Mouse (Mus musculus) liver, postnatal 0 days (tissue): Measurements from ENCODE around the gene Olfr610. TPM values are rescaled to one million over a fixed set of nuclear protein-coding genes. Genes with fewer than 3 reads are reported as not detected.

Experiments used
- ATAC-seq: fragments of 200-750 bp; cut with Nextera tagmentation; 2 replicates; pipeline ENCODE4 v1.8.0; 2017; ENCODE audit warnings: mild to moderate bottlenecking, moderate library complexity
- DNase-seq: peaks from one replicate; pipeline ENCODE4 v3.0.0-alpha.2; 2016
- H3K27ac ChIP-seq: fragments of 300-500 bp; sonication (generic); 2 replicates; pipeline ENCODE4 v1.5.1; 2014; ENCODE audit warnings: antibody characterized with exemption, moderate library complexity, mild to moderate bottlenecking, low read depth
- H3K27me3 ChIP-seq: fragments of 300-500 bp; sonication (generic); 2 replicates; pipeline ENCODE4 v1.6.1; 2014; ENCODE audit warnings: low read length, control low read depth, mixed read lengths; ENCODE audit not compliant: insufficient read depth
- H3K36me3 ChIP-seq: fragments of 300-500 bp; sonication (generic); replicated peaks from 2 replicates; pipeline ENCODE4 v1.6.1; 2014; ENCODE audit warnings: mild to moderate bottlenecking, control low read depth, low read length, moderate library complexity, mixed read lengths; ENCODE audit not compliant: insufficient read depth
- H3K4me1 ChIP-seq: fragments of 300-500 bp; sonication (generic); 2 replicates; pipeline ENCODE4 v1.6.1; 2014; ENCODE audit warnings: antibody characterized with exemption, mild to moderate bottlenecking, control low read depth; ENCODE audit not compliant: insufficient read depth
- H3K4me2 ChIP-seq: fragments of 300-500 bp; sonication (generic); 2 replicates; pipeline ENCODE4 v1.6.1; 2014; ENCODE audit warnings: low read depth, mild to moderate bottlenecking, low read length, moderate library complexity, mixed read lengths
- H3K4me3 ChIP-seq: fragments of 300-500 bp; sonication (generic); 2 replicates; pipeline ENCODE4 v1.5.1; 2014; ENCODE audit warnings: low read depth, low read length
- H3K9ac ChIP-seq: fragments of 300-500 bp; sonication (generic); replicated peaks from 2 replicates; pipeline ENCODE4 v1.6.1; 2014; ENCODE audit warnings: mild to moderate bottlenecking, moderate library complexity
- H3K9me3 ChIP-seq: fragments of 300-500 bp; sonication (generic); 2 replicates; pipeline ENCODE4 v1.6.1; 2016; ENCODE audit warnings: mild to moderate bottlenecking, control low read depth, low read length, mixed read lengths
- CTCF ChIP-seq: sonication (generic); IDR thresholded peaks from 2 replicates; pipeline ENCODE4 v1.5.1; 2016; ENCODE audit warnings: antibody characterized with exemption, low read depth
- EP300 ChIP-seq: IDR thresholded peaks from 2 replicates; pipeline ENCODE4 v1.6.1; 2016; ENCODE audit warnings: antibody characterized with exemption, low read depth, mild to moderate bottlenecking
- WGBS: fragments of 180-500 bp; shearing (Covaris S2); extraction: QIAGEN DNeasy Blood & Tissue Kit; methylation state at CpG from one replicate; pipeline ENCODE4 v1.1.7; 2014; ENCODE audit not compliant: insufficient replicate concordance; 5-methylcytosine and 5-hydroxymethylcytosine counted together
- polyA plus RNA-seq: library from polyadenylated mRNA; unstranded; fragments of >200 nt; fragmentation: Nextera tagmentation; extraction: Ambion mirVana; gene quantifications from 2 replicates; pipeline ENCODE4 v1.2.1, GENCODE M21; 2015

Gene Olfr610
- polyA plus RNA-seq, 1 experiment from 2014 or later: not detected

DNA sequence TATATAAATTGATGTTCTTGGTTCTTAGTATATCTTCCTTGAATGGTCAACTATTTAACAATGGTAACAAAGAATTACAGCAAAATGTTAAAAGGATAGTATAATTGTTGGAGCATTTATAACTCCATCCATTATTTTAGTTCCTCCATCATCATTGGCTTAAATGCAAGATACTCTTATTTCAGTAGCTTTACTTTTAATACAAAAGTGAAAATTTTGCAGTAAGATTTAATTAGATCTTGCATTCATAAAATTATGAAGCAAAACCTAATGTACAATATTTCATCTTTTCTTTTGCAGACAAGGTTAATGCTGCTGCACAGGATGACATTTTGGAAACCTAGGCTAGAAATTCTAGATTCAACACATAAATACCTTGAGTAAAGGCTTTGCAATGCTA, 42.3 kb downstream of the Olfr610 start, which contains the start of gene Olfr608:
Olfr608 (plus strand) TSS at position 301 of the 400 bp plus-strand sequence.
- Histone ChIP-seq H3K4me3 (no peak within 1 kb of the TSS), H3K4me1 (no peaks in the 10 kb centered on the region), H3K27me3 (no peaks in the 10 kb centered on the region), H3K9me3 (no peaks in the 10 kb centered on the region), H3K27ac (no peak within 1 kb of the TSS), H3K4me2 (no peak within 1 kb of the TSS), H3K9ac (no peak within 1 kb of the TSS), H3K36me3 (no peaks in the 10 kb centered on the region)
- DNase-seq (no peak), ATAC-seq (no peak)
- TF ChIP-seq CTCF: no peak
- no peak for TF ChIP-seq EP300

DNA sequence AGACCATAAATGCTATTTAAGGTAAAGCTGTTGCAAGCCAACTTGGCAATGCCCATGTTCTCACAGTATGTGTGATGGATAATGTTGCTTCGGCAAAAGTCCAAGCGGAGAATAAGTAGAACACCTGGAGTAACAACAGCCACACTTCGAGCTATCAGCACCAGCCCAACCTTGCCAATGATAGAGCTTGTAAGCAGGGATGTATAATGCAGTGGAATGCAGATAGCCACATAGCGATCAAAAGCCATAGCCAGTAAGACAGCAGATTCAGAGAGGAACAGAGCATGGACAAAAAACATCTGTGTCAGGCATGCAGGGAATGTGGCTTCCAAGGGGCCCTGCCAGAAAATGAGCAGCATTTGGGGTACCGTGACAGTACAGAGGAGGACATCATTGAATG, 51.3 kb downstream of the Olfr610 start:
- WGBS: 77% methylated on average over 5 of the region's 5 CpGs

More for the DNA sequence above, 51.3 kb downstream of the Olfr610 start:
- no peak for DNase-seq
- Histone ChIP-seq H3K27ac (no peak overlapping the region), H3K4me2 (no peak overlapping the region), H3K4me1 (no peaks in the 10 kb centered on the region), H3K9ac (no peak overlapping the region), H3K27me3 (no peaks in the 10 kb centered on the region), H3K36me3 (no peaks in the 10 kb centered on the region), H3K4me3 (no peak overlapping the region), H3K9me3 (no peaks in the 10 kb centered on the region)
- TF ChIP-seq CTCF (no peak), EP300 (no peak)
- no peak for ATAC-seq

Other genes with a start within 250 kb of the Olfr610 start
- not detected in 2 replicates for gene Olfr596, start 206.5 kb downstream of the Olfr610 start, polyA plus RNA-seq
- gene Olfr597, start 195.8 kb downstream of the Olfr610 start, polyA plus RNA-seq: not detected in 2 replicates
- not detected in 2 replicates for gene Olfr598, start 188.6 kb downstream of the Olfr610 start, polyA plus RNA-seq
- not detected in 2 replicates for gene Olfr599, start 176.2 kb downstream of the Olfr610 start, polyA plus RNA-seq
- not detected in 2 replicates for gene Olfr600, start 162.5 kb downstream of the Olfr610 start, polyA plus RNA-seq
- not detected in 2 replicates for gene Olfr601, start 149.5 kb downstream of the Olfr610 start, polyA plus RNA-seq
- gene Olfr603, start 125.9 kb downstream of the Olfr610 start, polyA plus RNA-seq: not detected in 2 replicates
- gene Usp17lc, start 97.0 kb downstream of the Olfr610 start, polyA plus RNA-seq: not detected in 2 replicates
- gene Olfr605, start 66.7 kb downstream of the Olfr610 start, polyA plus RNA-seq: not detected in 2 replicates
- gene Olfr606, start 63.1 kb downstream of the Olfr610 start, polyA plus RNA-seq: not detected in 2 replicates
- gene Olfr607, start 48.0 kb downstream of the Olfr610 start, polyA plus RNA-seq: not detected in 2 replicates
- not detected in 2 replicates for gene Olfr608, start 42.2 kb downstream of the Olfr610 start, polyA plus RNA-seq
- gene Olfr609, start 14.1 kb downstream of the Olfr610 start, polyA plus RNA-seq: not detected in 2 replicates
- gene Olfr611, start 8.7 kb upstream of the Olfr610 start, polyA plus RNA-seq: not detected in 2 replicates
- gene Olfr612, start 30.6 kb upstream of the Olfr610 start, polyA plus RNA-seq: not detected in 2 replicates
- gene Olfr613, start 36.0 kb upstream of the Olfr610 start, polyA plus RNA-seq: not detected in 2 replicates
- gene Olfr615, start 44.0 kb upstream of the Olfr610 start, polyA plus RNA-seq: not detected in 2 replicates
- gene Olfr616, start 57.0 kb upstream of the Olfr610 start, polyA plus RNA-seq: not detected in 2 replicates
- not detected in 2 replicates for gene Olfr617, start 60.9 kb upstream of the Olfr610 start, polyA plus RNA-seq
- gene Olfr618, start 78.0 kb upstream of the Olfr610 start, polyA plus RNA-seq: not detected in 2 replicates
- gene Olfr619, start 88.5 kb upstream of the Olfr610 start, polyA plus RNA-seq: not detected in 2 replicates
- not detected in 2 replicates for gene Olfr620, start 100.4 kb upstream of the Olfr610 start, polyA plus RNA-seq
- gene Olfr622, start 130.6 kb upstream of the Olfr610 start, polyA plus RNA-seq: not detected in 2 replicates
- not detected in 2 replicates for gene Olfr623, start 151.6 kb upstream of the Olfr610 start, polyA plus RNA-seq
- 0.01 TPM in 1 of 2 replicates, not detected in the other for gene Olfr624, start 159.1 kb upstream of the Olfr610 start, polyA plus RNA-seq
- gene Olfr625-ps1, start 170.6 kb upstream of the Olfr610 start, polyA plus RNA-seq: not detected in 2 replicates
- not detected in 2 replicates for gene Olfr243, start 202.5 kb upstream of the Olfr610 start, polyA plus RNA-seq
- gene Olfr628, start 218.3 kb upstream of the Olfr610 start, polyA plus RNA-seq: not detected in 2 replicates
- gene Olfr629, start 232.8 kb upstream of the Olfr610 start, polyA plus RNA-seq: 0.07 and 0.09 TPM in 2 replicates
- not detected in 2 replicates for gene Olfr630, start 245.2 kb upstream of the Olfr610 start, polyA plus RNA-seq